Mouse (Mus musculus): ENCODE measurements around the gene Wdr73. TPM values are rescaled to one million over a fixed set of nuclear protein-coding genes. Genes with fewer than 3 reads are reported as not detected.

The Wdr73 gene
- total RNA-seq, 2 experiments from 2014 or later = 5.1 to 5.6 TPM

GRCm38 (mm10) chr7:80897134-80897533, 3.9 kb downstream of the Wdr73 start:
- no peak for DNase-seq
- intact Hi-C loops (cut with DNase I) = no loop called here

- intact Hi-C loops (cut with DNase I) = no loop called here
Observed at GRCm38 (mm10) chr7:80894815-80895519, 6.1 kb downstream of the Wdr73 start.

GRCm38 (mm10) chr7:80894196-80894595, 6.9 kb downstream of the Wdr73 start:
- intact Hi-C loops (cut with DNase I) = no loop called here
- DNase-seq = no peak

More at GRCm38 (mm10) chr7:80894815-80895519, 6.1 kb downstream of the Wdr73 start:
- DNase-seq = no peak

GRCm38 (mm10) chr7:80893753-80894129, 7.3 kb downstream of the Wdr73 start:
- intact Hi-C loops (cut with DNase I) = no loop called here

GRCm38 (mm10) chr7:80893086-80893752, 7.8 kb downstream of the Wdr73 start:
- intact Hi-C loops (cut with DNase I) = no loop called here
- no peak for DNase-seq

More at GRCm38 (mm10) chr7:80893753-80894129, 7.3 kb downstream of the Wdr73 start:
- DNase-seq = peak in 1 of 2 experiments; percentile 26

- intact Hi-C loops (cut with DNase I) = no loop called here
Observed at GRCm38 (mm10) chr7:80889841-80890241, 11.2 kb downstream of the Wdr73 start.

GRCm38 (mm10) chr7:80889021-80889511, 12.0 kb downstream of the Wdr73 start:
- intact Hi-C loops (cut with DNase I) = no loop called here
- DNase-seq = peak; percentile 42 to 51

More at GRCm38 (mm10) chr7:80889841-80890241, 11.2 kb downstream of the Wdr73 start:
- DNase-seq = no peak

GRCm38 (mm10) chr7:80888595-80888994, 12.5 kb downstream of the Wdr73 start:
- no peak for DNase-seq
- intact Hi-C loops (cut with DNase I) = no loop called here

GRCm38 (mm10) chr7:80885666-80886065, 15.4 kb downstream of the Wdr73 start:
- DNase-seq = no peak
- intact Hi-C loops (cut with DNase I) = loop anchor here (2.0 kb wide), 1 partner anchor 269 kb away; no protein-coding TSS in a partner anchor

GRCm38 (mm10) chr7:80882830-80883505, 18.1 kb downstream of the Wdr73 start:
- intact Hi-C loops (cut with DNase I) = no loop called here

GRCm38 (mm10) chr7:80875727-80876126, 25.3 kb downstream of the Wdr73 start:
- intact Hi-C loops (cut with DNase I) = no loop called here
- no peak for DNase-seq

More at GRCm38 (mm10) chr7:80882830-80883505, 18.1 kb downstream of the Wdr73 start:
- no peak for DNase-seq

- DNase-seq = no peak
- intact Hi-C loops (cut with DNase I) = no loop called here
Observed at GRCm38 (mm10) chr7:80873631-80874030, 27.4 kb downstream of the Wdr73 start.

GRCm38 (mm10) chr7:80873038-80873437, 28.0 kb downstream of the Wdr73 start:
- intact Hi-C loops (cut with DNase I) = no loop called here
- no peak for DNase-seq

GRCm38 (mm10) chr7:80868686-80869085, 32.4 kb downstream of the Wdr73 start:
- no peak for DNase-seq
- intact Hi-C loops (cut with DNase I) = no loop called here

- DNase-seq = no peak
- intact Hi-C loops (cut with DNase I) = no loop called here
Observed at GRCm38 (mm10) chr7:80866514-80867147, 34.4 kb downstream of the Wdr73 start.

GRCm38 (mm10) chr7:80865521-80865920, 35.5 kb downstream of the Wdr73 start:
- DNase-seq = no peak
- intact Hi-C loops (cut with DNase I) = no loop called here

GRCm38 (mm10) chr7:80864831-80865230, 36.2 kb downstream of the Wdr73 start:
- intact Hi-C loops (cut with DNase I) = loop anchor here (5.0 kb wide), 1 partner anchor 477 kb away; no protein-coding TSS in a partner anchor
- no peak for DNase-seq

GRCm38 (mm10) chr7:80864151-80864550, 36.9 kb downstream of the Wdr73 start:
- no peak for DNase-seq
- intact Hi-C loops (cut with DNase I) = loop anchor here (5.0 kb wide), 1 partner anchor 478 kb away; no protein-coding TSS in a partner anchor

- DNase-seq = no peak
Observed at GRCm38 (mm10) chr7:80863520-80863919, 37.5 kb downstream of the Wdr73 start.

GRCm38 (mm10) chr7:80862475-80862874, 38.6 kb downstream of the Wdr73 start:
- intact Hi-C loops (cut with DNase I) = loop anchor here (5.0 kb wide), 1 partner anchor 480 kb away; no protein-coding TSS in a partner anchor
- no peak for DNase-seq

More at GRCm38 (mm10) chr7:80863520-80863919, 37.5 kb downstream of the Wdr73 start:
- intact Hi-C loops (cut with DNase I) = loop anchor here (5.0 kb wide), 1 partner anchor 479 kb away; no protein-coding TSS in a partner anchor

Data from heart, postnatal 36 days (tissue).